Mouse (Mus musculus) lung, postnatal 25 days (tissue): ENCODE measurements at regions not wholly inside any gene's neighbourhood (a gene's known extent, or its start where the extent isn't known, plus 50 kb on each side); places are given as distances from the start of the nearest gene placed in this dataset.

Source experiments
- DNase-seq: peaks from one replicate; pipeline ENCODE4 v3.0.0; 2022; ENCODE audit warnings: low spot score

DNA sequence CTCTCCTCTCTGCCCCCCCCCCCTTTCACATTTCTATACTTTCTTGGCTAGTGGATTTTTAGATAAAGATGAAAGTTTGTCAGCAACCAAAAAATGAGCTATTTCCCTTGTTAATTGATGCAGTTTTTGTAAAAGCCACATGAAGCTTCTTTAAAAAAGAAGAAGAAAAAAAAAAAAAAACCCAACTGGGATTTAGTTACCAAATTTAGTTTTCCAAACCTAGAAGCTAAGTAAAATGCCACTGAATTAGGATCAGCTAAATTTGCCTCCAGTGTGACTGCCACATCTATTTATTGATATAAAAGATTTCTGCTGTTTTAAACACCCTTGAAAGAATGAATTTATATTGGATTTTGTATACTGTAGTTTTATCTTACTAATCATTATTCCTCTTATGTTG is 1381.5 kb downstream of the Defb40 start:
- DNase-seq: no peak

DNA sequence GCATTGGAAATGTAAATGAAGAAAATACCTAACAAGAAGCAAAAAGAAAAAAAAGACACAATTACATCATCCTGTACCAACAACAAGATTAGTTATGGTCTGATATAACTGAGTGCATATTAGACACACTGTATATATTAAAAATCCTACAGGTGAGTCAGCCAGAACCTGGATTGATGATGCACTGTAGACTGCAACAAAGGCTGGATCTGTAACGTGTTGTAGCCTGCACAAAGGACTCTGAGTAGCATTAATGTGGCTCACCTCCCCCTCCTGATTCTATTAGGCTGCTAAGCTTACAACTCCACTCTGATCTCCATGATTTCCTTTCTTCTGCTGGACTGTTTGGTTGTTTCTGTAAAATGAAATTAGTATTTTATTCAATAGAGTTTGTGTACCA is 1383.4 kb downstream of the Defb40 start:
- no peak for DNase-seq

DNA sequence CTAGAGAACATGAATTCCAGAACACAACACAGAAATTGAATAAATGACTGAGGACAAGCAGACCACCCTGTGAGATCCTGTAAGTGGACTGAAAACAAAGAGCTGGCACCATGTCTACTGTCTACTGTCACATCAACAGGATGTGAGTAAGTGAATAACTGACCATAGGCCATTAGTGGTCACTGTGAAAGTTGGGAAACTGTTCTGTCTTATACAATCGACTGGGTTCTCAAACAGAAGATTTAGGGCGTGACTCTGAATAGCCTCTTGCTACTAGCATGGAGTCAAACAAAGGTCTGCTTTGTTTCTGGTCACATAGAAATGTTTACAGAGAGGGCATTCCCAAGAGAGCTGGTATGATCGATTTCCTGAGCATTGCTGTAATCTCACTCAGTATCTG is 1387.9 kb downstream of the Defb40 start:
- DNase-seq: peak; percentile 8

DNA sequence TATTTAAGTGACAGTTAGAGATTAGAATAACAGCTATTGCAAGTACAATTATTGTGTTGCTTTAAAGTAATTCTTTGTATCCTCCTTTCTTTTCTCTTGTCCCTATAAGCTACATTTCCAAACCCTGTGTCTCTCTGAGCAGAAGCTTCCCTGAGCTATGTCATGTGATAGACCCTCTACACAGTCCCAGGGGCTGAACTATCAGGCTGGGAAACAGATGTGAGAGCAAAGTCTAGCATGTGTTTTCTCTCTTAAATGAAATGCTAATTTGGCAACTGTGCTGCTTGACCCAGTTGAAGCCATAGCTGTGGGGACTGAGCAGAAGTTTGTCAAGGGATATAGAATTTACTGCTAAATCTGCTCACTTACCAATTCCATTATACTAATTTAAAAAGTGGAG is 1389.9 kb downstream of the Defb40 start:
- no peak for DNase-seq

DNA sequence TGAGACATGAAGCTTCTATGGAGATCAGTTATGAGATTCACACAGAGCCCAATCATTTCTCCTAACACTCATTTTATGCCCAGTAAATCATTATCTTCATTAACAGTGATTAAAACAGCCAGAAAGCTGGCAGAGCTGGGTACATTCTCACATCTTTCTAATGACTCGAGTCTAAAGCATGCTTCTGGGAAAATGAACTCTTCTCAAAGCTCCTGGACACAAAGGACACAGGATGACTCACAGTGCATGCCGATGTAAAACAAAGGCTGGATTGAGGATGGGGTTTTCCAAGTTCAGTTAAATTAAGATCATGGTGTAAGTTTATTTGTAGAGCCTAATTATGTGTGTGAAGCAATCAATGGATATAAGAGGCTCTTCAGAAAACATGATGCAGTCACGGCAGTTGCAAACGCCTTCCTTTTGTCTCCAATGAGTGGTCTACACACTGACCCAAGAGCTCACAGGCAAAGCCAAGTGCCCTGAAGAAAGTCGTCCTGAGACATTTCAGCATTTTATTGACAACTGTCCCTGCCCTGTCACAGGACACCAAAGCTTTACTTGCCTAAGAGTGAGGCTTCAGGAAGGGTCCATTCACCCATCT is 1390.7 kb downstream of the Defb40 start:
- DNase-seq: no peak
